Mouse (Mus musculus) urinary bladder, postnatal 25 days (tissue): ENCODE results near the gene Mrpl53.

ENCODE experiments used
- DNase-seq: peaks from one replicate; pipeline ENCODE4 v3.0.0; 2022; ENCODE audit warnings: low spot score

Mrpl53 gene

DNA sequence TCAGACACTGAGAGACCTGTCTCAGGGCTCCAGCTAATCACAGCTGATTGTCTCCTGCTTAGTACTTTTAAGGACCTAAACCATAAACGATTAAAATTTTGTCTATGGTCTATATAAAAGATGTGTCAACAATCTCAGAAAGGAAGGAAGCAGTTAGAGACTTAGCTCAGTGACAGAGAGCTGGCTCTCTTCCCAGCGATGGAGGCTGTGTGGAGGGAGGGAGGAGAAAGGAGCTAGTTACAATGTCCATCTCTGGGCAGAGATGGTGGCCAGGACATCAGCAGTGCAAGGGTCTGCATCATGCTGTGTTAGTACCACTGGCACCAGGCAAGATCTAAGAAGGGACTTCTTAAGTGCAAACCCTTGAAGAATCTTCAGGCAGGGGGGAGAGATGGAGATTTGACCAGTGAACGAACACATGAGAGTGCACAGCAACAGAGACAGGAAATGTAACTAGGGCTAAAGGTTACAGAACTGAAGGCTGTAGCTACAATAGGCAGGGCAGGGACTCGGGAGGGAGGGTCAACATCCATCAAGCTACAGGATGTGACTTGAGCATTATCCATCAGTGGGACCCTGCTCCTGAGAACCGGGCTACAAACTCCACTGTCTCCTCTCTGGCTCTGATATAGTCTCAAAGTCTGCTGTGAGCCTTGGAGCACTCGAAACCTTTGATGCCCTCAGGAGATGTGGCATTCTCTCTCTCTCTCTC, 16.3 kb upstream of the Mrpl53 start:
- no peak for DNase-seq

DNA sequence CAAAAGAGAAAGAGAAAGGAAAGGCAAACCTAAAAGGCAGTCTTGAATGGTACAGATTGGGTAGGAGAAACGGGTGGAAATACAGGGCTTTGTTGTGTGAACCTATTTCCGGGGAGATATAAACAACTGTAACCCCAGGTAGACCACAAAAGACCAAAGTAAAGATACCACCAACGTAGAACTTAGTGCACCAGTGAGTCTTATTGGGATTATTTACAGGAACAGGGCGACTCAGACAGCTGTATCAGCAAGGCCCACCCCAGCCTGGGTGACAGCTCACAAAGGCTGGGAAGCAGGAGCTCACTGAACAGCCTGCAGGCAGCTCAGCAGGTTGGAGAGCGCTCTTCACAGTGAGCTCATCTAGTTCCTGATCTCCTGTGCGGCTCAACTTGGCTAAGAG, 12.9 kb upstream of the Mrpl53 start:
- no peak for DNase-seq

DNA sequence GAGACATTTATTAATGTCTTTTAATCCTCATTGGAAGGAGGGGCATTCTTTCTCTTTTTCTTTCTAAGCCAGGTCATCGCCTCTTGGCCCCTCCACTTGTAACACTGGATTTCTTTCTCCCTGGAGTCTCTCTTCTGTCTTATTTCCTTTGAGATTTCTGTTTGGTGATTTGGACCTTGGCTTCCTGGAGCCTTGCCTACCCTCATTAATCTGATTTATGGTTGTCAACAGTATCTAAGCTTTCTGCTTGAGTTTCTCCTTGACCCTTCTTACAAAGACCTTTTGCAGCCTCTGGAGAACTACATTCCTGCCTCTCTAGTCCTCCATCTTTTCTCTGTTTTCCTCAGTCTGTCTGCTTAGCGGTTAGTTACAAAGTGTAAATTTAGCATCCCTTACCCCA, 10.4 kb upstream of the Mrpl53 start:
- no peak for DNase-seq

DNA sequence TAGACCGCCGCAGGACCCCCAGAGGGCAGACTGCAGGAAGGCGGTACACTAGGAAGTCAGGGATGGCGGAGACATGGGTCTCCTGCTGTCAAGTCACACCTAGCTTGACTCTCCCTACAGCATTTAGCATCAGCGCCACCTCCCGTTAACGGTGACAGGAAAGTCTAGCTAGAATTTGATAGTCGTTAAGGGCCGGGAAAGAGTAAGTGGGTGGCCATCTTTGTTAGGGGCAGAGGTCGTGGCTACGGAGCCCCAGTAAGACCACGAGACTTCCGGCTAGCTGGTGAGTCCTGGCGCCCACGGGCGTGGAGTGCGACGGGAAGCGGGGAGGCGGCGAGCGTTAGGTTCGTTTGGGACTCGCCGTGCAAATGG, 7.5 kb upstream of the Mrpl53 start, which contains the start of the genes Ccdc142 and Gm42688:
Gene Ccdc142, plus strand, starts transcription at position 286 of the 372 bp plus-strand sequence.
Gene Gm42688, plus strand, starts transcription at position 302 of the 372 bp plus-strand sequence.
- DNase-seq, result peak; percentile 74

DNA sequence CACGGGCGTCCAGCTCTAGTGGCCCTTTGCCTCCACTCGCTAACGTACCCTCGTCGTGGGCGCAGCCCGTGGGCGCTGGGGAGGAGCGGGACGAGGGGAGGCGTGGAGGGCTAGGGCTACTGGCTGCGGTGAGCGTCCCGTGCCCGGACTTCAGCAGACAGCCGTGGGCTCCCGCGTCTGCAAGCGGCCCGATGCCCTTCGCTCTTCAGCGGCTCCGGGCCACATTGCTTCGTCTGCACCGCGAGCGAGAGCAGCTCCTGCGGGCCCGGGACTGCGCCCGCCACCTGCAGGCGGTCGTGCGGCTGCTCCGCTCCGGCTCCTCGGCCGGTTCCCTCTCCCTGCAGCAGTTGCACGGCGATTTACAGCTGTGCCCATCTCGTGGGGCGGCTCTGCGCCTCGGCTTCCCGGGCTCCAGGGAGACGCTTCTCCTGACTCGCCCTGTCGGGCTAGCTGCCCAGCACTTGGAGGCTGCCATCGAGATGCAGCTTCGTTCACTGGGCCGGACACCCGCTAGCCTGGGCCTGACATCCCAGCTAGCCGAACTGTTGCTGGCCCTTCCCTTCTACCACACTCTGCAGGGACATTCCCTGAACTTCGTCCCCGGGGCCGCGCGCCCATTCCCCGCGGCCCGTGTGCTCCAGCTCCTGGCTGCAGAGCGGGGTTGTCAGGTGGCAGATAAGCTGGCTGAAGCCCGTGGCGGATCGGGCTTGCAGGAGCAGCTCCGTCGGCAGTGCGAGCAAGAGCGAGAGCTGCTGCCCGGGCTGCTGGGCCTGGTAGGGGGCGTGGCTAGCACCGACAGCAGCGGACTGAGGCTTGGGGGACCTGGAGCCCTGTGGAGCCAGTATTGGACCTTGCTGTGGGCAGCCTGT, 6.9 kb upstream of the Mrpl53 start:
- peak; percentile 55 for DNase-seq

DNA sequence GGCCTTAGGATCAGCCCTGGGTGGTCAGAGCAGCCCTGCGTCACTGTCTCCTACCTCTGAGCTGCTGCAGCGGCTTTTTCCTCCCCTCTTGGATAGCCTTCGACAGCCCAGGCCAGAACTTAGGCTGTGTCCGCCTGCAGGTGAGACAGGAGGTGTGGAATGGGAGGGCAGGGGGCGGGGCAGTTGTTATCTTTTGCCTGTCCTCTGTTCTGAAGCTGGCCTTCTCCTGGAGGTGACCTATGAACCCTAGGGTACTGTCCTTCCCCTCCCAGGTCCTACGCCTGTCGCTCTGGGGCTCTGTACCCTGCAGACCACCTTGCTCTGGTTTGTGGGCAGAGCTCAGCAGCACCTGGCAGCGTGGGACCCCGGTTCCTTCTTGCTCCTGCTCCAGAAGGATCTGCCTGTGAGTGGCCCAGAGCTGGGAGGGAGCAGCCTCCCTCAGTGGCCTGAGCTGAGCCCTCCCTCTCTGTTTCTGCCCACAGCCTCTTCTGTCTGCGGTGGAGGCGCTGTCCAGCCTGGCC, 5.7 kb upstream of the Mrpl53 start:
- no peak for DNase-seq

DNA sequence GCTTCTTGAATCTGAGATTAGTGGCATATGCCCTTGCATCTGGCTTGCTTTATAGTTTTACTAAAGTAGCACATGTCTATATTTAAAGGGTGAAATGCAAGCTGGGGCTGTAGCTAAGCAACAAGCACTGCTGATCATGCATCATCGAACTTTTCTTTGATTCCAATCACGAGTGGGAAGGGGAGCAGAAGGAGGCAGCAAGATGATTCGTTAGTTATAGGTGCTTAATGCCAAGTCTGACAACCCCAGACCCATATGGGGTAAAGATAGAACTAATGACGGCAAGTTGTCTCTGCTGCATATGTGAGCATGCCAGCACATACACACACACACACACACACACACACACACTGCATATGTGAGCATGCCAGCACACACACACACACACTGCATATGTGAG, 4.7 kb upstream of the Mrpl53 start:
- no peak for DNase-seq

DNA sequence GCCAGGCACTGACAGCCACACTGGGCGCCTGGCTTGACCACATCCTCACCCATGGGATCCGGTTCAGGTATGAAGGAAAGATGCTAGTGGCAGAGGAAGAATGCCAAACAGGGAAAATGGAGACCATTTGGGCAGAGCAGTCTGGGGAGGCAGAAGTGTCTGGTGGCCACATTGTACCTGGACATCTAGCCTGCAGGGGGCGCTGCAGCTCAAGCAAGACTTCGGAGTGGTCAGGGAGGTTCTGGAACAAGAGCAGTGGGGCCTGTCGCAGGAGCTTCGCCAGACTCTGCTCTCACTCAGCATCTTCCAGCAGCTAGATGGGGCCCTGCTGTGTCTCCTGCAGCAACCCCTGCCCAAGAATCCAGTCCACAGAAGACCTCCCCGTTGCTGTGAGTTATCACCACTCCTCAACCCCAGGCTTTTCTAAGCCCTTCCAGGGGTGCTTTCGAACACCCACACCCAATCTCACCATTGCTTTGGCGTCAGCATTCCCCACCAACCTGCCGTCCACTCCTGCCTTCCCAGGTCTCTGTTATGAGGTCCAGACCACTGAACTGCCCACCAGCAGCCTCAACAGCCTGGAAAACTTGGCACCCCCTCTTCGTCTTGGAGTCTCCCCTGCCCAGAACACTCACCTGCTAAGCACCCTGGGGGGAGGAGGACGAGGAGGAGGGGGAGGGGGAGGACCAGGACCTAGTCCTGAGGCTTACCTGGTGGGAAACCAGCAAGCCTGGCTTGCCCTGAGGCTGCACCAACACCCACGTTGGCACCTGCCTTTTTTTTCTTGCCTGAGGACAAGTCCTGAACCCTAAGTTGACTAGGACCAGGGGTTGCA, 1.1 kb upstream of the Mrpl53 start:
- peak; percentile 70 for DNase-seq

DNA sequence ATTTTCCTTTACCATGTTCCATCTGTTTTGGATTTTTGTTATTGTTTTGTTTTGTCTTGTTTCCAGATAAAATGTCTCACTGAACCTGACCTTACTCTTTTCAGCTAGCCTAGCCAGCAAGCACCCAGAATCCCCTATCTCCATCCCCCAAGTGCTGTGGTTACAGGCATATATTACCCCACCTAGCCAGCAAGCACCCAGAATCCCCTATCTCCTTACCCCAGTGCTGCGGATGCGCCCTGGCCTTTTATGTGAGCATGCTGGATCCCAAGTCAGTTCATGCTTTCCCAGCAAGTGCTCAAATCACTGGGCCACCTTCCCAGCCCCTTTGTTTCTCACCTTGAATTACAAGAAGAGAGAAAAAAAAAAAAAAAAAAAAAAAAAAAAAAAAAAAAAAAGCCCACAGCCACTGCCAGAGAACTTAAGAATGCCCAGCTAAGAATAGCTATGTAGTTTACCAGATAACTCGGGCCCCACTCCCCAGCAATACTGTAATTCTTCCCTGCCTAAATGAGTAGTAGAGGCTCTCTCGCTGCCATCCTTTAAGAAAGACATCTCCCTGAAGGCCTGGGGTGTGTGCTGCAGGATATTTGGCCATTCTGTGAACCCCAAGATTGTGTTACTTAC, 2.8 kb downstream of the Mrpl53 start:
- DNase-seq, result no peak

DNA sequence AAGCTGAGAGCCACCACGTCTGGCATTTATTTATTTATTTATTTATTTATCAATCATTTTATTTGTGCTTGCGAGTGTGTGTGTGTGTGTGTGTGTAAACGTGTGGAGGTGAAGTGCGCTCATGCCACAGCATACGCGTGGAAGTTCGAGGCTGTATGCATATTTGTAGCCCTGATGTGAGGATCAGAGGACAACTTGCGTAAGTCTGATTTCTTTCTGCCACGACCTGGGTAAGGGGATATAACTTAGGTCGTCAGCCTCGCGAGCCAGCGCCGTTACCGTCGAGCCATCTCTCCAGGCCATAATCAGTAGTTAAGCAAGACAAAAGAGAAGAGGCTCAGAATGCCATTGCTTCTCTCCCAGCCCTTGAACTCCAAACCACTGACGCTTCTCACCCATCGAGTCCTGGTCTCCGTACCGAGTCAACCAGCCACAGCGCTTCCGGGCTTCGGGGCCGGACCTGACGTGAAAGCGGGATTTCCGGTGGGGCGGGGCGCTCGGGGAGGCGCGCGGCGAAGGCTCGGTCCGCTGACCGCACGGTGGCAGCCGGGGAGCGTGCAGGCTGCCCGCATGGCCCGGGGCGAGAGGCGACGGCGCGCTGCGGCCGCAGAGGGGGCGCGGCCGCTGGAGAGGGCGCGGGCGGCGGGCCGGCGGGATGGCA, 6.3 kb downstream of the Mrpl53 start, which contains the start of gene Mogs:
Gene Mogs, plus strand, starts transcription at position 486 of the 661 bp plus-strand sequence.
- DNase-seq, result peak; percentile 95

DNA sequence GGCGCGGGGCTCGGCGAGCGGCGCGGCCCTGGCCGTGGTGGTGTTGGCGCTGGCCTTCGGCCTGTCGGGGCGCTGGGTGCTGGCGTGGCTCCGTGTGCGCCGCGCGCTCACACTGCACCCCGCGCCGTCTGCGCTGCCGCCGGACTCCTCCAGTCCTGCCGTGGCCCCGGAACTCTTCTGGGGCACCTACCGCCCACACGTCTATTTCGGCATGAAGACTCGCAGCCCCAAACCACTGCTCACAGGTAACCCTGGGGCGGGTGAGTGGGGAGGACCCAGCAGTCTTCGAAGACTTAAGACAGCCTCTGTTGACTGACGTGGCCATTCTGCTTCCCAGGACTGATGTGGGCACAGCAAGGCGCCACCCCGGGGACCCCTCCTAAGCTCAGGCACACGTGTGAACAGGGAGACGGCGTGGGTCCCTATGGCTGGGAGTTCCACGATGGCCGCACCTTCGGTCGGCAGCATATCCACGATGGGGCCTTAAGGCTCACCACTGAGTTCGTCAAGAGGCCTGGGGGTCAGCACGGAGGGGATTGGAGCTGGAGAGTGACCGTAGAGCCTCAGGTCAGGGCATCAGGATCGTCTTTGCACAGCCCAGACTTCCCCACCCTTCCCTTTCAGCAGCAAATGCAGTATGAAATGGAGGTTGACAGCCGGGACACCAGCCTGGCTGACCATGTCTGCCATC, 7.0 kb downstream of the Mrpl53 start:
- no peak for DNase-seq

DNA sequence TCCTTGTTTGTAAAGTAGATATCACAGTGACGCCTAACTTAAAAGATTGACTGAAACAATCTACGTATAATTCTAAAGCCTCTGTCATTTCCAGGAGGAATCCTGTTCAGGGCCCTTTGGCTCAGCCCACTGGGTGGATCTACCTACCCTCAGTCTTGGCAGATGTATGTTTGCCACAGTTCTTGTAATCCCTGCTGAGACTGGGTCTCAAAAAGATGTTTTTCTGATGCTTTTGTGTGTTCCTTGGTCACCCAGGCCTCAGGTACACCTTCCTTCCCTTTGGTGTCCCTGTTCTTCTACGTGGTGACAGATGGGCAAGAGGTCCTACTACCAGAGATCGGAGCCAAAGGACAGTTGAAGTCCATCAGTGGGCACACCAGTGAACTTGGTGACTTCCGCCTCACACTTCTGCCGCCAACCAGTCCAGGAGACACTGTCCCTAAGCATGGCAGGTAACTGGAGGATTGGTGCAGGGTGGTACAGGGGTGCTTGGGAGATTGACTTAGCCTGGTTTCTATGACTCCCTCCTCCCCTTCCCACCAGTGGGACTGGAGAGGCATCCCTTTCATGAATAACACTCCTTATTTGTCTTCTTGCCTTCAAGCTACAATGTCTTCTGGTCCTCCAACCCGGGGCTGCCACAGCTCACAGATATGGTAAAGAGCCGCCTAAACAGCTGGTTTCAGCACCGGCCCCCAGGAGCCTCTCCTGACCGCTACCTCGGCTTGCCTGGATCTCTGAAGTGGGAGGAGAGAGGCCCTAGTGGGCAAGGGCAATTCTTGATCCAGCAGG, 7.7 kb downstream of the Mrpl53 start:
- no peak for DNase-seq

DNA sequence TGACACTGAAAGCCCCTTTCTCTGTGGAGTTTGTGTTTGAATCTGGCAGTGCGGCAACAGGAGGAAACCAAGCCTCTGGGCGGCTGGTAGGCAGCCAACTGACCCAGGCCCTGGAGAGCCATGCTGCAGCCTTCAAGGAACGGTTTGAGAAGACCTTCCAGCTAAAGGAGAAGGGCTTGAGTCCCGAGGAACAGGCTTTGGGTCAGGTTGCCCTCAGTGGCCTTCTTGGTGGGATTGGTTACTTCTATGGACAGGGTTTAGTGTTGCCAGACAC, 8.3 kb downstream of the Mrpl53 start:
- DNase-seq, result no peak

DNA sequence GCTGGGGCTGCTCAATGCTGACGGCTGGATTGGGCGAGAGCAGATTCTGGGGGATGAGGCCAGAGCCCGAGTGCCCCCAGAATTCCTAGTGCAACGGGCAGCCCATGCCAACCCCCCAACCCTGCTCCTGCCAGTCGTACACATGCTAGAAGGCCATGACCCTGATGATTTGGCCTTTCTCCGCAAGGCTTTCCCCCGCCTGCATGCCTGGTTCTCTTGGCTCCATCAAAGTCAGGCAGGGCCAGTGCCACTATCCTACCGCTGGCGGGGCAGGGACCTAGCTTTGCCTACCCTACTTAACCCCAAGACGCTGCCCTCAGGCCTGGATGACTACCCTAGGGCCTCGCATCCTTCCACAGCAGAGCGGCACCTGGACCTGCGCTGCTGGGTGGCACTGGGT, 8.8 kb downstream of the Mrpl53 start:
- no peak for DNase-seq

DNA sequence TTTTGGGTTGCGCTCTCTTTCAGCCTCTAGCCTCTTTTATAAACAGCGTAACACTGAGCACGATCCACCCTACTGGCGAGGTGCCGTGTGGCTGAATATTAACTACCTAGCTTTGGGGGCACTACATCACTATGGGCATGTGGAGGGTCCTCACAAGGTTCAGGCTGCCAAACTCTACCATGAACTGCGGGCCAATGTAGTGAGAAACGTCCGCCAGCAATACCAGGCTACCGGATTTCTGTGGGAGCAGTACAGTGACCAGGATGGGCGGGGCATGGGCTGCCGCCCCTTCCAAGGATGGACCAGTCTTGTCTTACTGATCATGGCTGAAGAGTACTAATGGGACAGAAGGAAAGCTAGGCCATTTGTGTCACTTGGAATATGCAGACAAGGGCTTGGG, 9.5 kb downstream of the Mrpl53 start:
- no peak for DNase-seq

DNA sequence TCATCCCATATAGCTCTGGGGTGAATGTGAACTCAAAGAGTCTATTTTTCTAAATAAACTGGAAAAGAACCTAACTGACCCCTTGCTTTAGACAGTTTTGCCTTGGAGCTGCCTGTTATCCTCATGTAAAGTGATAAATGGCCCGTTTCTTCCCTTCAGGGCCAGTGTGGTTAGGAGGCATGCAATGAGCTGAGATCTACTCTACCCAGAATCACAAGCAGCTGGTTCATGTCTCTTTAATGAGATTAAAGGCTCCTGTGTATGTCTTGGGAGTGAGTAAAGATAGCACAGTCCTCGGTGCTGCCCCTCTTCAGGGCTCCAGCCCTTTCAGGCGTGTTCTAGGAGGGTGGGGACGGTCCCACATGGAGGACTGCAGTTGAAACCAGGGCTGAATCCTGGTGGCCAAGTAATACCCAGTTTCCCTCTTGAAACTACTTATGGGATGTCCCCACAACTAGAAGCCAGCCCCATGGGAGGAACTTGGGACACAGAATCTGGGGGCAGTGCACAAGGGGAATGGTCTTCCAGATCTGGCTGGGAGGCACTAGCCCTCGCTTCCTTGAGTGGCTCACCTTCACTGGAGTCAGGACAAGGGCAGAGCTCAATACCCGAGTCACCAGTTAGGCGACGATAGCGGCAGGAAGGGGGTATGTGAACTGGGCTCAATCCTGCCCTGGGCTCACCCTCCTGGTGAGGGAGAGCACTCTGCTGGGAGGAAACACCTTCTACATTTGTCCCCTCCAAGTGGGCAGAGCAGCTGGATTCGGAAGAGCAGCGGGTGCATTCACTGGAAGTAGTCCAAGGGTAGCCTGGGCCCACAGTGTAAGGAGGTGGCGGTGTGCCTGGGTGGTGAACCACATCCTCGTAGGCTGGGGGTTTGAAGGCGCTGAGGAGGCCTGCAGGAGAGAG, 10.2 kb downstream of the Mrpl53 start:
- no peak for DNase-seq

DNA sequence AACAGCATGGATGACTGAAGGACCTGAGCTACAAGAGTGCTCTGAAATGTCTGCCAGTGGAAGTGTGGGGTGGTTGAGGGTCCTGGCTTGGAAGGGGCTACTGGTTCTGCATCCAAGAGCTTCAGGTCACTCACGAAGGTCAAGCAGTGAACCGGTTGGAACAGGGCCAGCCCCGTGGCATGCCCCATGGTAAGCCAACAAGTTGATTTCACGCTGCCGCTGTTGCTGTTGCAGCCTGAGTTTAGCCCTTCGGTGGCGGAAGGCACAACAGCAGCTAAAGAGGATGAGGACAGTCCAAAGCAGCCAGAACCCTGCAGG, 10.9 kb downstream of the Mrpl53 start:
- no peak for DNase-seq

DNA sequence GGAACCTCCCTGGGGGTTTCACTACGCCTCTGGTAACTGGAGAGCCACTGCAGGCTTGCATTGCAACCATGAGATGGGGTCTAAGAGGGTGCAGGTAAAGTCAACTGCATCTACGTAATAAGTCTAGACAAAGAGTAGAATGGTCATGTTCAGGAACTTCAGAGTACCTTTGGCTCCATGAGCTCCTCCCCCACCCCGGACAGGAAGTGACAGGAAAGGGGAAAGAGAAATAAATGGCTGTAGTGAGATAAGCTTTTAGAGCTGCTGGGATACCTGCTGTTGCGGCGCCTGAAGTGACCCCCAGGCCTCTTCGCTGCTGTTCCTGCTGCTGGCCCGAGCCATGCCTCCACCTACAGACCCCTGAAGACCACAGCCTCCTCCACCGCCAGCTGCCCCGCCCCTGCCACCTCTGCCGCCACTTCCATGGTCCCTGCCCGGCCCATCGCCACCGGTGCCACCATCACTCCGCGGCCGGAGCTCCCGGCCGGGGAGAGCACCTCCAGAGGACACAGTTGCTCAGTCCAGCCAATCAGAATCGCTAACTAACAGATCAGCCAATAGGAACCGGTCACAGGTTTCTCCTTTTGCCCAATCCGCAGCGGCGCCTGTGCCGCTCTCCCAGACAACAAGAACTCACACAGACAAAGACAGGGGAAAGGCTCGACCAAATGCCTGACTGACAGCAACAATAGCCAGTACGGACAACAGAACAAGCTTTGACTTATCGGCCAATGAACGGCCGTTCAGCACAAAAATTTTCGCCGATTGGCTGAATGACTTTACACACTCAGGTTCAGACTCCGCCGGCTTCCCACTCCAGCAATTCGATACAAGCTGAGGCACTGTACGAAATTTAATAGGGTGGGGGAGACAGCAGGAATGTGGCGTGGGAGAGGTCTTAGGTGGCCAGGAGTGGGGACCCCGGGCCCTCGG, 12.4 kb downstream of the Mrpl53 start, which contains the start of gene Wbp1:
Gene Wbp1, minus strand, starts transcription at position 630 of the 933 bp plus-strand sequence.
- DNase-seq, result peak; percentile 80
